Mouse (Mus musculus) kidney, embryonic 15.5 days (tissue): Measurements from ENCODE around the gene Usp47. TPM values are rescaled to one million over a fixed set of nuclear protein-coding genes. Genes with fewer than 3 reads are reported as not detected.
A peak's percentile ranks its signal among the peaks of the same experiment; 100 is the strongest.

Experiments used
- ATAC-seq: fragments of 200-750 bp; cut with Nextera tagmentation; replicated peaks from 2 replicates; pipeline ENCODE4 v1.8.0; 2017; ENCODE audit warnings: moderate TSS enrichment; ENCODE audit not compliant: low FRiP score
- H3K27ac ChIP-seq: fragments of 300-500 bp; sonication (generic); 2 replicates; pipeline ENCODE4 v1.5.1; 2015; ENCODE audit warnings: mild to moderate bottlenecking, inconsistent platforms
- H3K27me3 ChIP-seq: fragments of 300-500 bp; sonication (generic); 2 replicates; pipeline ENCODE4 v1.6.1; 2015; ENCODE audit warnings: inconsistent platforms
- H3K36me3 ChIP-seq: fragments of 300-500 bp; sonication (generic); 2 replicates; pipeline ENCODE4 v1.6.1; 2015; ENCODE audit warnings: inconsistent platforms
- H3K4me1 ChIP-seq: fragments of 300-500 bp; sonication (generic); 2 replicates; pipeline ENCODE4 v1.6.1; 2015; ENCODE audit warnings: inconsistent platforms
- H3K4me2 ChIP-seq: fragments of 300-500 bp; sonication (generic); 2 replicates; pipeline ENCODE4 v1.6.1; 2015; ENCODE audit warnings: moderate library complexity, mild to moderate bottlenecking, inconsistent platforms
- H3K4me3 ChIP-seq: fragments of 300-500 bp; sonication (generic); replicated peaks from 2 replicates; pipeline ENCODE4 v1.5.1; 2015; ENCODE audit warnings: mild to moderate bottlenecking, inconsistent platforms
- H3K9ac ChIP-seq: fragments of 300-500 bp; sonication (generic); 2 replicates; pipeline ENCODE4 v1.6.1; 2015; ENCODE audit warnings: mild to moderate bottlenecking, inconsistent platforms
- H3K9me3 ChIP-seq: fragments of 300-500 bp; sonication (generic); replicated peaks from 2 replicates; pipeline ENCODE4 v1.6.1; 2016; ENCODE audit warnings: inconsistent platforms
- WGBS: fragments of 180-500 bp; shearing (Covaris S2); methylation state at CpG from one replicate; pipeline ENCODE4 v1.1.7; 2015; ENCODE audit warnings: mixed read lengths; 5-methylcytosine and 5-hydroxymethylcytosine counted together
- polyA plus RNA-seq: library from polyadenylated mRNA; unstranded; fragments of >200 nt; fragmentation: Nextera tagmentation; extraction: Ambion mirVana; gene quantifications from 2 replicates; pipeline ENCODE4 v1.2.1, GENCODE M21; 2015

Usp47 gene
- 61.1 and 62.0 TPM in 2 replicates for polyA plus RNA-seq

DNA sequence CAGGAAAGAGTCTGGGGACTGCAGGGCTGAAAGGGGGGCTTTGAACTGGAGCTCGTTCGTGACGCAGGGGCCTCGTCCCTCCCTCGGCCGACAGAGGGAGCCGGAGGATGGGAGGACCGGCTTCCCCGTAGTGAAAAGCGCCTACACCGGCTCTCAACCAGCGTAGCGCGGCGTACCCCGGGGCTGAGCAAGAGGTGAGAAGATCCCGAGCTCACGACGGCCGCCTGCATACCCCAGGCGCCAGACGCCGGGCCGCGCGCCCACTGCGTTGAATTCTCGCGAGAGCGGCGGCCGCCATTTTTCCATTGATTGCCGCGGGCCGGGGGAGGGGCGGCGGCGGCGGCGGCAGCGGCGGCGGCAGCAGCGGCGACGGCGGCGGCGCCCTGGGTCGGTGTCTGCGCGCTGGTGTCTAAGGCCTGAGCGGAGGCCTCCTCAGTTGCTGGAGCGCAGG lies at the start of gene Usp47:
TSS of gene Usp47 (plus strand) at position 355 of the 451 bp plus-strand sequence.
- Histone ChIP-seq H3K9me3 (no peaks in the 10 kb centered on the region), H3K27me3 (no peaks in the 10 kb centered on the region), H3K4me3 (peak within 1 kb of the TSS; percentile 93), H3K36me3 (no peaks in the 10 kb centered on the region), H3K9ac (peak within 1 kb of the TSS; percentile 99), H3K27ac (peak within 1 kb of the TSS; percentile 97), H3K4me1 (peaks cover 41% of the 10 kb centered on the region), H3K4me2 (peak within 1 kb of the TSS; percentile 70)
- WGBS, result under 1% methylated on average over 47 of the region's 54 CpGs
- ATAC-seq, result peak; percentile 94

DNA sequence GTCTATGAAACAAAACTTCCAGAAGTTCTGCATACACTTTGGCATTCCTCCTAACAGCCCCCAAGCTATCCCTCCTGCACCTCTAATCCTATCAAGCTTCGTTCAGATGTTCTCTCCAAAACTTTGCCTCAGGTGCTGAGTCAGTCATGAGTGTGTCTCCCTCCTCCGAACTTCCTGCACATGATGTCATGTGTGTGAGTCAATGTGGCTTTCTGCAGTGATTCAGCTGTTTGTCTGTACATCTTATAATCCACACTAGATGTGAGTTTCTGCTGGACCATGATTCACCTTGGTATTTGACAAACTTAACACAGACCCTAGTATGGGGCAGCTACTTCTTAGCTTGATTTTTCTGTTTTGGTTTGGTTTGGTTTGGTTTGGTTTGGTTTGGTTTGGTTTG lies 46.9 kb upstream of the Usp47 start:
- Histone ChIP-seq H3K27ac (no peak overlapping the region), H3K9me3 (no peaks in the 10 kb centered on the region), H3K4me1 (no peaks in the 10 kb centered on the region), H3K36me3 (no peaks in the 10 kb centered on the region), H3K4me3 (no peak overlapping the region), H3K9ac (no peak overlapping the region), H3K27me3 (no peaks in the 10 kb centered on the region), H3K4me2 (no peak overlapping the region)
- ATAC-seq, result no peak
- WGBS, result 66% methylated on average over 2 of the region's 2 CpGs

DNA sequence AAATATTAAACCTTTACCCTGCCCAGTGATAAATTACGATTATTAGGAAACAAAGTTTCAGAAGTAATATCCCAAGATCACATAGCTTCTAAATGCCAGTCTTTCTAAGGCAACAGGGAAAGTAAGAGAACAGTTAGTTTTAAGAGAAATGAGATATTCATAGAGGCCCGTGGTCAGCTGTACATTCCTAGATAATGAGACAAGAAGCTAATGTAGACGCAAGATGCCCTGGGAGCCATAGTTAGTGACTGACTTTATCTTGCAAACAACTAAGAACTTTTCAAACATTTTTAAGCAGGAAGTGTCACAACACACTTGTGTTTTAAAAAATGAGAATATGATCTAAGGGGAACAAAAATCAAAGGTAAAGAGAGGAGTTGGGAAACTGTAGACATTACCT lies 45.4 kb upstream of the Usp47 start:
- H3K27ac ChIP-seq, result no peak overlapping the region
- no peak for ATAC-seq
- no peaks in the 10 kb centered on the region for H3K36me3 ChIP-seq
- no peak overlapping the region for H3K4me3 ChIP-seq
- 86% methylated on average over 3 of the region's 3 CpGs for WGBS
- H3K9me3 ChIP-seq, result no peaks in the 10 kb centered on the region
- no peaks in the 10 kb centered on the region for H3K4me1 ChIP-seq
- H3K9ac ChIP-seq, result no peak overlapping the region
- no peak overlapping the region for H3K4me2 ChIP-seq
- no peaks in the 10 kb centered on the region for H3K27me3 ChIP-seq

DNA sequence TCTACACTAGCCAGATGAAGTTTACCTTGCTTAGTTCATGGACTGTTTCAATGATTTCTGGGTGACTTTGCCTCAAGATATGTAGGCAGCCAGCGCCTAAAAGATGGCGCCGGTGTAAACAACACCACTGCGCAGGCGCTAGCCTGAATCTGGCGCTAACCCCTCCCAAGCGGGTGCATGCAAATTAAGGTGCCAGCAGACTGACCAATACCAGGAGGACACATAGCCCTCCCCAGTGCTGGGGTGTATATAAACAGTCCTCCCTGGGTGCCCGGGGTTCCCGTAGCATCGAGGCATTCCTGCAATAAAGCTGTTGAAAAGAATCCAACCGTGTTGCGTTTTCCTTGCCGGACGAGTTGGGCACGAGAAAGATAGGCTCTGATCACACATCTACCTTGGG lies 41.0 kb upstream of the Usp47 start:
- H3K27me3 ChIP-seq, result no peaks in the 10 kb centered on the region
- no peak overlapping the region for H3K27ac ChIP-seq
- H3K36me3 ChIP-seq, result no peaks in the 10 kb centered on the region
- H3K9me3 ChIP-seq, result no peaks in the 10 kb centered on the region
- no peak for ATAC-seq
- WGBS, result 95% methylated on average over 15 of the region's 15 CpGs
- H3K4me3 ChIP-seq, result no peak overlapping the region
- H3K9ac ChIP-seq, result no peak overlapping the region
- no peaks in the 10 kb centered on the region for H3K4me1 ChIP-seq
- no peak overlapping the region for H3K4me2 ChIP-seq

GRCm38 (mm10) chr7:111984530-111984929 lies 38.8 kb upstream of the Usp47 start:
- Histone ChIP-seq H3K36me3 (no peaks in the 10 kb centered on the region), H3K4me2 (no peak overlapping the region), H3K27me3 (no peaks in the 10 kb centered on the region), H3K9me3 (no peaks in the 10 kb centered on the region), H3K9ac (no peak overlapping the region), H3K4me3 (no peak overlapping the region), H3K27ac (no peak overlapping the region), H3K4me1 (no peaks in the 10 kb centered on the region)
- ATAC-seq, result no peak
- WGBS, result 94% methylated on average over 3 of the region's 3 CpGs

GRCm38 (mm10) chr7:111985266-111985665 lies 38.0 kb upstream of the Usp47 start:
- Histone ChIP-seq H3K27ac (no peak overlapping the region), H3K4me2 (no peak overlapping the region), H3K4me1 (no peaks in the 10 kb centered on the region), H3K27me3 (no peaks in the 10 kb centered on the region), H3K4me3 (no peak overlapping the region), H3K9ac (no peak overlapping the region), H3K9me3 (no peaks in the 10 kb centered on the region), H3K36me3 (no peaks in the 10 kb centered on the region)
- WGBS, result 74% methylated on average over 4 of the region's 4 CpGs
- ATAC-seq, result no peak

DNA sequence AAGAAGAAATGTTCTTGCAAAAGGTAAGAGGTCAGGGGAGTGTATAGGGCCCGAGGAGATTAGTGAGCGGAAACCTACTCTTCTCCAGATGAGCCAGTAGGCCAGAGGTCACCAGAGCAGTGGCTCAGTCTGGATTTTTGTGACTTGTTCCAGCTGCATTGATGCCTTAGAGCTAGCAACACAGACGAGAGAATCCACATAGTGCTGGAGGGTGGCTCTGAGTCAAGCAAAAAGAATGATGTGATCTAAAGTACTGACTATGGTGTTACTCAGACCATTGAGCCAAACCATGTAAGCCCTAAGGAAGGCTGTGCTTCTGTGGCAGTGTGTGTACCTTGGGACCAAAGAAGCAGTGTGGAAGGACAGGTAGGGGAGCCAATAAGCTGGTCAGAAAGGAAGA lies 36.4 kb upstream of the Usp47 start:
- Histone ChIP-seq H3K9ac (no peak overlapping the region), H3K27ac (no peak overlapping the region), H3K9me3 (no peaks in the 10 kb centered on the region), H3K4me1 (no peaks in the 10 kb centered on the region), H3K4me3 (no peak overlapping the region), H3K4me2 (no peak overlapping the region), H3K27me3 (no peaks in the 10 kb centered on the region), H3K36me3 (no peaks in the 10 kb centered on the region)
- no peak for ATAC-seq
- WGBS, result 78% methylated on average over 3 of the region's 3 CpGs

DNA sequence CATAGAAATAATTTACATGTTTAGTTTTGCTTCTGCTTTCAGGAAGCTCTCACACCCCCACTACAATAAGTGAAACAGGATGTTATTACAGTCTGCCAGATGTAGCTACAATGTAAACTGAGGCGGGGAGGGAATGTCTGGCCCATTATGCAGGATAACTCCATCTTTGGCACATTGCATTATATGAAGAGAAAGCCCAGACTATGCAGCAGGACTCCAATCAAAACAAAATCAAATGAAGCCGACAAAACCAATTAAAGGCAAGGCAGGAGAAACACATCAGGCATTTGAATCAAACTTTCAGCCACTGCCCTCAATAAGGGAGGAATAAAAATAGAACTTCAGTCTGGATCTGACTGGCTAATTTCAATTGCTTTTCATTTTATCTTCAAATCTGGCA lies 25.9 kb upstream of the Usp47 start:
- Histone ChIP-seq H3K27ac (no peak overlapping the region), H3K9me3 (0 out of 2 replicates have a peak, but pooled peaks cover 3% of the 10 kb centered on the region), H3K4me3 (no peak overlapping the region), H3K4me1 (no peaks in the 10 kb centered on the region), H3K36me3 (no peaks in the 10 kb centered on the region), H3K9ac (no peak overlapping the region), H3K27me3 (no peaks in the 10 kb centered on the region), H3K4me2 (no peak overlapping the region)
- WGBS, result 55% methylated on average over 2 of the region's 2 CpGs
- no peak for ATAC-seq

- no peak overlapping the region for H3K4me2 ChIP-seq
- H3K36me3 ChIP-seq, result no peaks in the 10 kb centered on the region
- H3K4me1 ChIP-seq, result no peaks in the 10 kb centered on the region
- no peak overlapping the region for H3K9ac ChIP-seq
- 0 out of 2 replicates have a peak, but pooled peaks cover 3% of the 10 kb centered on the region for H3K9me3 ChIP-seq
- 72% methylated on average over 6 of the region's 6 CpGs for WGBS
- no peaks in the 10 kb centered on the region for H3K27me3 ChIP-seq
- H3K27ac ChIP-seq, result no peak overlapping the region
- H3K4me3 ChIP-seq, result no peak overlapping the region
- no peak for ATAC-seq
Measured at GRCm38 (mm10) chr7:111998446-111999004, 24.8 kb upstream of the Usp47 start.

DNA sequence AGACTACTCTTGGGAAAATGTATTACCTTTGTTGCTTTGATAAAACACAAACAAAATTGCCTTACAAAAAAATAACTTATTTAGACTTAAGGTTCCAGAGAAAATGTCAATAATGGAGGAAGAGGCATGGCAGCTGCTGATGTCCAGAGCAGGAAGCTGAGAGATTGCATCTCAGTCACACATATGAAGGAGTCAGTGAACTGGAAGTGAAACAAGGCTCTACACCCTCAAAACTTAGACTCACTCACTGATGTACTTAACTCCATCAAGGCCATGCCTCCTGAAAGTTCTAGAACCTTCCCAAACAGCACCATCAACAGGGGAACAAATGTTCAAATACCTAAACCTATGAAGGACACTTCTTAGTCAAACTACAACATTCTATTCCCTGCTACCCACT lies 23.9 kb upstream of the Usp47 start:
- Histone ChIP-seq H3K4me2 (no peak overlapping the region), H3K4me3 (no peak overlapping the region), H3K36me3 (no peaks in the 10 kb centered on the region), H3K27me3 (no peaks in the 10 kb centered on the region), H3K27ac (no peak overlapping the region), H3K4me1 (no peaks in the 10 kb centered on the region), H3K9ac (no peak overlapping the region), H3K9me3 (0 out of 2 replicates have a peak, but pooled peaks cover 3% of the 10 kb centered on the region)
- no peak for ATAC-seq

DNA sequence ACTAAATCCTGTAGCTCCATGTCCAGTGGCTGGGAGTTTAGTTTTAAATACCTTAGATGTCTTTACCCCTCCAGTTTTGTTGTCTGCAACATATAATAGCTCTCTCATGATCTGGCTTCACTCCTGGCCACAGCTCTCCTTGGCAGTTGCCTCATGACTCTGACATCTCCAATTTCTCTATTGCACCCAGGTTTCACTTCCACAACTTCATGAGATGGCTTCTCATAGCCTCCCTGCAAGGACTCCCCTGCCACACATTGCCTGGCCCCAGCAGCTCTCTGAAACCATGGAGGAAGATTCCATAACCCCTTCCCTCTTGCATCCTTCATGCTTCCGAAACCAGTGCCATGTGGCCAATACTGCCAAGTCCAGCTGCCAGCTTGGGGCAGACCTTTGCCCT lies 23.1 kb upstream of the Usp47 start:
- 96% methylated on average over 1 of the region's 1 CpGs for WGBS
- H3K4me2 ChIP-seq, result no peak overlapping the region
- H3K9ac ChIP-seq, result no peak overlapping the region
- no peaks in the 10 kb centered on the region for H3K27me3 ChIP-seq
- no peak for ATAC-seq
- H3K27ac ChIP-seq, result no peak overlapping the region
- H3K9me3 ChIP-seq, result 0 out of 2 replicates have a peak, but pooled peaks cover 3% of the 10 kb centered on the region
- H3K4me1 ChIP-seq, result no peaks in the 10 kb centered on the region
- no peak overlapping the region for H3K4me3 ChIP-seq
- no peaks in the 10 kb centered on the region for H3K36me3 ChIP-seq

GRCm38 (mm10) chr7:112010511-112010910 lies 12.8 kb upstream of the Usp47 start:
- Histone ChIP-seq H3K4me2 (no peak overlapping the region), H3K36me3 (no peaks in the 10 kb centered on the region), H3K4me3 (no peak overlapping the region), H3K9ac (no peak overlapping the region), H3K27ac (no peak overlapping the region), H3K27me3 (no peaks in the 10 kb centered on the region), H3K4me1 (0 out of 2 replicates have a peak, but pooled peaks cover 3% of the 10 kb centered on the region), H3K9me3 (no peaks in the 10 kb centered on the region)
- WGBS, result 87% methylated on average over 2 of the region's 2 CpGs
- ATAC-seq, result no peak

DNA sequence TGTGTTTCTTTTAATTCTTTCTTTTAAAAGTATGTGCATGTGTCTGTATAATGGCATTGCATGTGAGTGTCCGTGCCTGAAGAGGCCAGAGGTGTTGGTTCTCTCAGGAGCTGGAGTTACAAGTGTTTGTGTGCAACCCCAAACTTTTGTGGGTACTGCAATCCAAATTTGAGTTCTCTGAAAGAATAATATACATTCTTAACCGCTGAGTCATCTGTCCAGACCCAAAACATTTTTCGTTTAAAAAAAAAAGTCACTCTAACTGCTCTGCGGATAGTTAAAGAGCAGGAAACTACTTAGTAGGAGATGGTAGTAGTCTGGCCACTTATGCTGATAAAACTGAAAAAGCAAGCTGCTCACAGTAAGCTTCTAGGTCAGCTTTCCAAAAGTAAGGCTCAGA lies 12.3 kb upstream of the Usp47 start:
- 0 out of 2 replicates have a peak, but pooled peaks cover 3% of the 10 kb centered on the region for H3K4me1 ChIP-seq
- H3K27ac ChIP-seq, result no peak overlapping the region
- 76% methylated on average over 4 of the region's 4 CpGs for WGBS
- no peaks in the 10 kb centered on the region for H3K27me3 ChIP-seq
- no peak overlapping the region for H3K4me3 ChIP-seq
- H3K9ac ChIP-seq, result no peak overlapping the region
- ATAC-seq, result no peak
- no peaks in the 10 kb centered on the region for H3K9me3 ChIP-seq
- H3K36me3 ChIP-seq, result no peaks in the 10 kb centered on the region
- H3K4me2 ChIP-seq, result no peak overlapping the region
